Mouse (Mus musculus) CH12.LX (cell line): ENCODE measurements around the gene Hba-a2. TPM values are rescaled to one million over a fixed set of nuclear protein-coding genes. Genes with fewer than 3 reads are reported as not detected.

Experiments
- DNase-seq: peaks from one replicate; pipeline ENCODE4 v3.0.0-alpha.2; 2013; ENCODE audit errors: extremely low read depth
- H3K27ac ChIP-seq: 2 replicates; pipeline ENCODE4 v1.5.1; 2012; ENCODE audit warnings: low read depth, mild to moderate bottlenecking, control low read depth, moderate library complexity; ENCODE audit not compliant: insufficient read depth
- H3K27me3 ChIP-seq: replicated peaks from 2 replicates; pipeline ENCODE3; 2012; ENCODE audit warnings: inconsistent platforms
- H3K36me3 ChIP-seq, 2 experiments: replicated peaks in 1 of 2; 2 replicates each; pipeline versions ENCODE3 to v1.6.1; 2012; ENCODE audit warnings: inconsistent platforms in 1 of 2, low read length in 1 of 2, mild to moderate bottlenecking in 1 of 2, mixed read lengths in 1 of 2, moderate library complexity in 1 of 2; ENCODE audit not compliant: control insufficient read depth in 1 of 2, insufficient read depth in 1 of 2
- H3K4me1 ChIP-seq, 2 experiments: 2 replicates each; pipeline ENCODE4 v1.6.1; 2012; ENCODE audit warnings: inconsistent platforms in 1 of 2, moderate library complexity in 1 of 2; ENCODE audit not compliant: insufficient read depth in 2 of 2, control insufficient read depth in 1 of 2
- H3K4me2 ChIP-seq: 2 replicates; pipeline ENCODE4 v1.6.1; 2012; ENCODE audit warnings: low read depth, mild to moderate bottlenecking, control low read depth; ENCODE audit not compliant: poor library complexity, insufficient read depth, severe bottlenecking
- H3K4me3 ChIP-seq, 3 experiments: fragments of 150-350 bp in 1 of 3; sonication (generic) in 1 of 3; replicated peaks in 1 of 3; 2 replicates each; pipeline versions ENCODE3 to v1.5.1; 2011 to 2012; ENCODE audit warnings: low read depth in 2 of 3, low read length in 2 of 3, mild to moderate bottlenecking in 2 of 3, moderate library complexity in 2 of 3, control low read depth in 1 of 3, improper control_type of control experiment in 1 of 3, inconsistent platforms in 1 of 3, mixed read lengths in 1 of 3; ENCODE audit not compliant: poor library complexity in 1 of 3
- H3K79me2 ChIP-seq: replicated peaks from 2 replicates; pipeline ENCODE4 v1.6.1; 2012; ENCODE audit warnings: mild to moderate bottlenecking, moderate library complexity; ENCODE audit not compliant: control insufficient read depth, poor library complexity, insufficient read depth, severe bottlenecking; ENCODE audit errors: extremely low read depth
- H3K9ac ChIP-seq: 2 replicates; pipeline ENCODE4 v1.6.1; 2012; ENCODE audit warnings: low read depth, mild to moderate bottlenecking, control low read depth, moderate library complexity; ENCODE audit not compliant: insufficient read depth
- H3K9me3 ChIP-seq: replicated peaks from 2 replicates; pipeline ENCODE3; 2012; ENCODE audit warnings: low read length, inconsistent platforms, mixed read lengths
- CHD1 ChIP-seq: IDR thresholded peaks from 2 replicates; pipeline ENCODE4 v1.6.1; 2012; ENCODE audit warnings: low read depth, low read length, improper control_type of control experiment, inconsistent platforms
- CHD2 ChIP-seq: IDR thresholded peaks from 2 replicates; pipeline ENCODE4 v1.6.1; 2011; ENCODE audit warnings: low read length, improper control_type of control experiment
- ELF1 ChIP-seq: IDR thresholded peaks from 2 replicates; pipeline ENCODE4 v1.6.1; 2014; ENCODE audit warnings: low read depth, mild to moderate bottlenecking, inconsistent platforms, low read length, improper control_type of control experiment
- EP300 ChIP-seq: IDR thresholded peaks from 2 replicates; pipeline ENCODE4 v1.6.1; 2011; ENCODE audit warnings: low read length, improper control_type of control experiment
- ETS1 ChIP-seq: conservative IDR thresholded peaks from 2 replicates; pipeline ENCODE4 v1.6.1; 2012; ENCODE audit warnings: low read depth, mild to moderate bottlenecking, inconsistent platforms, low read length, improper control_type of control experiment, moderate library complexity
- HCFC1 ChIP-seq: IDR thresholded peaks from 2 replicates; pipeline ENCODE4 v1.6.1; 2012; ENCODE audit warnings: low read depth, mild to moderate bottlenecking, inconsistent platforms, low read length, improper control_type of control experiment
- JUN ChIP-seq: IDR thresholded peaks from 2 replicates; pipeline ENCODE4 v1.6.1; 2011; ENCODE audit warnings: low read depth, mild to moderate bottlenecking, low read length, improper control_type of control experiment, moderate library complexity; ENCODE audit not compliant: insufficient read depth
- JUND ChIP-seq: conservative IDR thresholded peaks from 2 replicates; pipeline ENCODE4 v1.6.1; 2011; ENCODE audit warnings: low read depth, low read length, improper control_type of control experiment
- KAT2A ChIP-seq: IDR thresholded peaks from 2 replicates; pipeline ENCODE4 v1.6.1; 2012; ENCODE audit warnings: low read length, improper control_type of control experiment, inconsistent platforms; ENCODE audit not compliant: insufficient replicate concordance
- MAZ ChIP-seq: IDR thresholded peaks from 2 replicates; pipeline ENCODE4 v1.6.1; 2012; ENCODE audit warnings: low read depth, mild to moderate bottlenecking, inconsistent platforms, low read length, improper control_type of control experiment, moderate library complexity
- MXI1 ChIP-seq: IDR thresholded peaks from 2 replicates; pipeline ENCODE4 v1.6.1; 2011; ENCODE audit warnings: mild to moderate bottlenecking, low read depth, low read length, improper control_type of control experiment
- MYC ChIP-seq: IDR thresholded peaks from 2 replicates; pipeline ENCODE4 v1.6.1; 2011; ENCODE audit warnings: low read depth, mild to moderate bottlenecking, improper control_type of control experiment, low read length
- NELFE ChIP-seq: IDR thresholded peaks from 2 replicates; pipeline ENCODE4 v1.6.1; 2011; ENCODE audit warnings: low read depth, low read length, improper control_type of control experiment
- PAX5 ChIP-seq: IDR thresholded peaks from 2 replicates; pipeline ENCODE4 v1.6.1; 2012; ENCODE audit warnings: low read length, inconsistent platforms, mixed read lengths
- POLR2AphosphoS2 ChIP-seq: IDR thresholded peaks from 2 replicates; pipeline ENCODE4 v1.6.1; 2011; ENCODE audit warnings: low read depth, low read length, improper control_type of control experiment
- RAD21 ChIP-seq: IDR thresholded peaks from 2 replicates; pipeline ENCODE4 v1.6.1; 2011; ENCODE audit warnings: low read depth, mild to moderate bottlenecking, low read length, improper control_type of control experiment, moderate library complexity
- SIN3A ChIP-seq: IDR thresholded peaks from 2 replicates; pipeline ENCODE4 v1.6.1; 2012; ENCODE audit warnings: low read length, improper control_type of control experiment, inconsistent platforms
- SMC3 ChIP-seq: IDR thresholded peaks from 2 replicates; pipeline ENCODE4 v1.6.1; 2011; ENCODE audit warnings: low read depth, low read length, improper control_type of control experiment
- TBP ChIP-seq: conservative IDR thresholded peaks from 2 replicates; pipeline ENCODE4 v1.6.1; 2011; ENCODE audit warnings: low read depth, low read length, improper control_type of control experiment
- TCF12 ChIP-seq: IDR thresholded peaks from 2 replicates; pipeline ENCODE4 v1.6.1; 2014; ENCODE audit warnings: low read depth, mild to moderate bottlenecking, inconsistent platforms, low read length, improper control_type of control experiment
- USF1 ChIP-seq: IDR thresholded peaks from 2 replicates; pipeline ENCODE4 v1.6.1; 2014; ENCODE audit warnings: low read depth, mild to moderate bottlenecking, inconsistent platforms, low read length, improper control_type of control experiment
- USF2 ChIP-seq: conservative IDR thresholded peaks from 2 replicates; pipeline ENCODE4 v1.6.1; 2011; ENCODE audit warnings: low read depth, low read length, improper control_type of control experiment
- ZMIZ1 ChIP-seq: IDR thresholded peaks from 2 replicates; pipeline ENCODE4 v1.6.1; 2012; ENCODE audit warnings: low read depth, mild to moderate bottlenecking, inconsistent platforms, low read length, improper control_type of control experiment
- ZNF384 ChIP-seq: IDR thresholded peaks from 2 replicates; pipeline ENCODE4 v1.6.1; 2012; ENCODE audit warnings: low read depth, low read length, improper control_type of control experiment, inconsistent platforms
- dilution Hi-C: fragments of 300-500 bp; cut with MboI; formaldehyde crosslinking; loops from 2 replicates; pipeline ENCODE4 v1.14.3; 2020; ENCODE audit warnings: low sequenced_read_pairs; ENCODE audit not compliant: extremely low pct_unique_long_range_greater_than_20kb, extremely low pct_ligation_motif_present
- in situ Hi-C: fragments of 300-500 bp; cut with MboI; formaldehyde crosslinking; loops from 3 replicates; pipeline ENCODE4 v1.14.3; 2019; ENCODE audit warnings: low sequenced_read_pairs, low pct_ligation_motif_present, low pct_unique_long_range_greater_than_20kb, mixed read lengths
- polyA plus RNA-seq: library from polyadenylated mRNA; unstranded; fragments of >175 nt; gene quantifications from 2 replicates; pipeline ENCODE4 v1.2.1, GENCODE M21; 2012; ENCODE audit warnings: low read depth; ENCODE audit not compliant: insufficient read length
- total RNA-seq, 2 experiments: library from RNA; depleted of rRNA; stranded (reverse); fragments of 300-350 nt in 1 of 2; fragments of >200 nt in 1 of 2; gene quantifications; 2 replicates each; pipeline ENCODE4 v1.2.3; 2012 to 2014

Gene Hba-a2
- total and polyA plus RNA-seq, 3 experiments, result 2.9 to 10.3 (median 4.6) TPM

- Histone ChIP-seq H3K9ac (no peak overlapping the region), H3K4me2 (no peak overlapping the region), H3K4me1 (peaks cover 0 to 3% of the 10 kb centered on the region in 2 experiments; a peak in 2 of 4 replicates), H3K36me3 (no peaks in the 10 kb centered on the region), H3K27me3 (peaks cover 5% of the 10 kb centered on the region), H3K4me3 (no peak overlapping the region), H3K79me2 (no peaks in the 10 kb centered on the region), H3K27ac (no peak overlapping the region), H3K9me3 (no peaks in the 10 kb centered on the region)
- no peak for TF ChIP-seq SMC3
- no peak for TF ChIP-seq JUND
- dilution Hi-C loops (no loop called here), in situ Hi-C loops (loop anchor here (10.0 to 25.0 kb wide), 2 partner anchors 125 to 323 kb away; no protein-coding TSS in a partner anchor)
- no peak for DNase-seq
These were observed 13.6 kb downstream of the Hba-a2 start for GRCm38 (mm10) chr11:32309928-32310327.

DNA sequence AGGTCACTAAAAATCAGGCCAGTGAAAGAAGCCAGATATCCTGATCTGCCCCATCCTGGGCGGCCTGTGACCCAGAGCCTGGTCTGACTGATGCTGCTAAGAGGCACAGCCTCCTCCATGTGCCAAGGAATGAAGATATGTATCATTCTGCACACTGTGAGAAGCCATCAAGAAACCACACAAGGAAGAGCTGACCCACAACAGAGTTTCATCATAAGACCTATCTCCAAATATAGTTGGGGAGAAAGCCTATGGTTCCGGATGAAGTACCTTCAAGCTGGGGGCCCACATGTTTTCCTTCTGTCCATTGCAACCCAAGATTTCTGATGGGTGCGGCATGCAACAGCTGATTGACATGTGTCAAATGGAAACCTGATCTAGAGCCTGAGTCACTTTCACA is 19.7 kb downstream of the Hba-a2 start:
- Histone ChIP-seq H3K27ac (no peak overlapping the region), H3K4me2 (no peak overlapping the region), H3K4me3 (no peak overlapping the region), H3K79me2 (no peaks in the 10 kb centered on the region), H3K4me1 (peaks cover 6 to 10% of the 10 kb centered on the region in 2 experiments; a peak in 3 of 4 replicates), H3K36me3 (no peaks in the 10 kb centered on the region), H3K27me3 (peaks cover 4% of the 10 kb centered on the region), H3K9me3 (no peaks in the 10 kb centered on the region), H3K9ac (no peak overlapping the region)
- TF ChIP-seq POLR2AphosphoS2 (no peak), MYC (no peak), ELF1 (no peak), MXI1 (no peak), ETS1 (0 out of 2 replicates have a peak, but pooled peaks have one; percentile 28)
- in situ Hi-C loops, result loop anchor here (5.0 to 25.0 kb wide), 2 partner anchors 64 to 329 kb away; no protein-coding TSS in a partner anchor
- DNase-seq, result no peak
- dilution Hi-C loops, result no loop called here

GRCm38 (mm10) chr11:32320507-32321195 is 24.4 kb downstream of the Hba-a2 start:
- no peak overlapping the region for H3K4me2 ChIP-seq
- peaks cover 10% of the 10 kb centered on the region for H3K27me3 ChIP-seq
- dilution Hi-C loops (no loop called here), in situ Hi-C loops (loop anchor here (5.0 to 25.0 kb wide), 2 partner anchors 33 to 333 kb away; partner anchors contain the start of gene Hbq1b)
- peaks cover 3 to 22% of the 10 kb centered on the region in 2 experiments; a peak in 3 of 4 replicates for H3K4me1 ChIP-seq
- DNase-seq, result no peak
- no peak overlapping the region for H3K4me3 ChIP-seq
- H3K9ac ChIP-seq, result no peak overlapping the region
- no peaks in the 10 kb centered on the region for H3K36me3 ChIP-seq
- no peaks in the 10 kb centered on the region for H3K79me2 ChIP-seq
- H3K27ac ChIP-seq, result no peak overlapping the region
- TF ChIP-seq RAD21 (no peak), USF2 (no peak), KAT2A (no peak), ZNF384 (no peak), MAZ (no peak), HCFC1 (no peak), MYC (no peak), PAX5 (no peak), MXI1 (no peak), ZMIZ1 (no peak), CHD2 (no peak), NELFE (no peak), EP300 (no peak), USF1 (no peak), SIN3A (no peak), TCF12 (no peak), JUN (no peak), TBP (no peak), CHD1 (no peak)
- H3K9me3 ChIP-seq, result no peaks in the 10 kb centered on the region
